Mouse (Mus musculus): ENCODE data around the gene Grb7. TPM values are rescaled to one million over a fixed set of nuclear protein-coding genes. Genes with fewer than 3 reads are reported as not detected.
A peak's percentile ranks its signal among the peaks of the same experiment; 100 is the strongest.

Grb7 gene
- polyA plus RNA-seq, 1 experiment from 2014 or later, result 0.50 TPM

GRCm38 (mm10) chr11:98426592-98426991, 19.6 kb upstream of the Grb7 start:
- Histone ChIP-seq H3K4me1 (ENCODE audit: control insufficient read depth in 2 of 2, insufficient read depth in 2 of 2, low read length in 2 of 2) (no peaks in the 10 kb centered on the region), H3K36me3 (ENCODE audit: control insufficient read depth, insufficient read depth, low read length) (peaks cover 99% of the 10 kb centered on the region), H3K9me3 (ENCODE audit: control insufficient read depth, low read length) (no peaks in the 10 kb centered on the region), H3K27ac (replicated peaks in 1 of 2; ENCODE audit: control insufficient read depth in 1 of 2, insufficient read depth in 1 of 2, low read depth in 2 of 2, low read length in 2 of 2) (no peak overlapping the region), H3K9ac (ENCODE audit: low read length) (no peak overlapping the region), H3K4me3 (ENCODE audit: control insufficient read depth in 1 of 2, insufficient read depth in 1 of 2, low read depth in 1 of 2, low read length in 2 of 2) (no peak overlapping the region), H3K27me3 (ENCODE audit: control insufficient read depth, insufficient read depth, low read length) (no peaks in the 10 kb centered on the region), H3K4me2 (ENCODE audit: low read length) (no peak overlapping the region)
- WGBS, result 92% methylated on average over 7 of the region's 7 CpGs
- ATAC-seq (ENCODE audit: insufficient number of reproducible peaks, insufficient read depth, low FRiP score, low read depth), result no peak

- no peak overlapping the region for H3K4me2 ChIP-seq (ENCODE audit: low read length)
- ATAC-seq (ENCODE audit: insufficient number of reproducible peaks, insufficient read depth, low FRiP score, low read depth), result no peak
- H3K27me3 ChIP-seq (ENCODE audit: control insufficient read depth, insufficient read depth, low read length), result no peaks in the 10 kb centered on the region
- no peaks in the 10 kb centered on the region for H3K9me3 ChIP-seq (ENCODE audit: control insufficient read depth, low read length)
- WGBS, result 84% methylated on average over 5 of the region's 5 CpGs
- no peak overlapping the region for H3K27ac ChIP-seq (replicated peaks in 1 of 2; ENCODE audit: control insufficient read depth in 1 of 2, insufficient read depth in 1 of 2, low read depth in 2 of 2, low read length in 2 of 2)
- H3K4me1 ChIP-seq (ENCODE audit: control insufficient read depth in 2 of 2, insufficient read depth in 2 of 2, low read length in 2 of 2), result no peaks in the 10 kb centered on the region
- no peak overlapping the region for H3K9ac ChIP-seq (ENCODE audit: low read length)
- peaks cover 99% of the 10 kb centered on the region for H3K36me3 ChIP-seq (ENCODE audit: control insufficient read depth, insufficient read depth, low read length)
- H3K4me3 ChIP-seq (ENCODE audit: control insufficient read depth in 1 of 2, insufficient read depth in 1 of 2, low read depth in 1 of 2, low read length in 2 of 2), result no peak overlapping the region
These were observed 17.8 kb upstream of the Grb7 start for GRCm38 (mm10) chr11:98428436-98428835.

GRCm38 (mm10) chr11:98431743-98432502, 14.3 kb upstream of the Grb7 start:
- Histone ChIP-seq H3K27ac (replicated peaks in 1 of 2; ENCODE audit: control insufficient read depth in 1 of 2, insufficient read depth in 1 of 2, low read depth in 2 of 2, low read length in 2 of 2) (no peak overlapping the region), H3K4me3 (ENCODE audit: control insufficient read depth in 1 of 2, insufficient read depth in 1 of 2, low read depth in 1 of 2, low read length in 2 of 2) (no peak overlapping the region), H3K27me3 (ENCODE audit: control insufficient read depth, insufficient read depth, low read length) (no peaks in the 10 kb centered on the region), H3K9me3 (ENCODE audit: control insufficient read depth, low read length) (no peaks in the 10 kb centered on the region), H3K4me2 (ENCODE audit: low read length) (no peak overlapping the region), H3K9ac (ENCODE audit: low read length) (no peak overlapping the region), H3K36me3 (ENCODE audit: control insufficient read depth, insufficient read depth, low read length) (peaks cover 99% of the 10 kb centered on the region), H3K4me1 (ENCODE audit: control insufficient read depth in 2 of 2, insufficient read depth in 2 of 2, low read length in 2 of 2) (no peaks in the 10 kb centered on the region)
- 82% methylated on average over 9 of the region's 9 CpGs for WGBS
- no peak for ATAC-seq (ENCODE audit: insufficient number of reproducible peaks, insufficient read depth, low FRiP score, low read depth)

- Histone ChIP-seq H3K4me1 (ENCODE audit: control insufficient read depth in 2 of 2, insufficient read depth in 2 of 2, low read length in 2 of 2) (peaks cover 0 to 7% of the 10 kb centered on the region in 2 experiments; a peak in 1 of 4 replicates), H3K9ac (ENCODE audit: low read length) (no peak overlapping the region), H3K36me3 (ENCODE audit: control insufficient read depth, insufficient read depth, low read length) (peaks cover 69% of the 10 kb centered on the region), H3K9me3 (ENCODE audit: control insufficient read depth, low read length) (no peaks in the 10 kb centered on the region), H3K27ac (replicated peaks in 1 of 2; ENCODE audit: control insufficient read depth in 1 of 2, insufficient read depth in 1 of 2, low read depth in 2 of 2, low read length in 2 of 2) (no peak overlapping the region), H3K4me2 (ENCODE audit: low read length) (no peak overlapping the region), H3K27me3 (ENCODE audit: control insufficient read depth, insufficient read depth, low read length) (no peaks in the 10 kb centered on the region), H3K4me3 (ENCODE audit: control insufficient read depth in 1 of 2, insufficient read depth in 1 of 2, low read depth in 1 of 2, low read length in 2 of 2) (no peak overlapping the region)
- no peak for ATAC-seq (ENCODE audit: insufficient number of reproducible peaks, insufficient read depth, low FRiP score, low read depth)
- WGBS, result 82% methylated on average over 9 of the region's 9 CpGs
These were observed 10.5 kb upstream of the Grb7 start for GRCm38 (mm10) chr11:98435723-98436122.

GRCm38 (mm10) chr11:98437441-98437840, 8.8 kb upstream of the Grb7 start:
- Histone ChIP-seq H3K27me3 (ENCODE audit: control insufficient read depth, insufficient read depth, low read length) (no peaks in the 10 kb centered on the region), H3K27ac (replicated peaks in 1 of 2; ENCODE audit: control insufficient read depth in 1 of 2, insufficient read depth in 1 of 2, low read depth in 2 of 2, low read length in 2 of 2) (no peak overlapping the region), H3K4me2 (ENCODE audit: low read length) (no peak overlapping the region; the same call in 1 of the 2 replicates), H3K9ac (ENCODE audit: low read length) (0 out of 2 replicates have a peak overlapping the region, but pooled peaks have one; percentile 80), H3K9me3 (ENCODE audit: control insufficient read depth, low read length) (no peaks in the 10 kb centered on the region), H3K4me3 (ENCODE audit: control insufficient read depth in 1 of 2, insufficient read depth in 1 of 2, low read depth in 1 of 2, low read length in 2 of 2) (no peak overlapping the region), H3K36me3 (ENCODE audit: control insufficient read depth, insufficient read depth, low read length) (peaks cover 52% of the 10 kb centered on the region), H3K4me1 (ENCODE audit: control insufficient read depth in 2 of 2, insufficient read depth in 2 of 2, low read length in 2 of 2) (peaks cover 0 to 7% of the 10 kb centered on the region in 2 experiments; a peak in 1 of 4 replicates)
- ATAC-seq (ENCODE audit: insufficient number of reproducible peaks, insufficient read depth, low FRiP score, low read depth), result no peak
- 75% methylated on average over 6 of the region's 6 CpGs for WGBS

GRCm38 (mm10) chr11:98438331-98439158, 7.6 kb upstream of the Grb7 start, which contains the start of gene Mien1:
Gene Mien1 (minus strand): TSS chr11:98438991.
- Histone ChIP-seq H3K27ac (replicated peaks in 1 of 2; ENCODE audit: control insufficient read depth in 1 of 2, insufficient read depth in 1 of 2, low read depth in 2 of 2, low read length in 2 of 2) (peak within 1 kb of the TSS; percentile 42 to 63; a peak in 3 of 4 replicates), H3K9me3 (ENCODE audit: control insufficient read depth, low read length) (no peaks in the 10 kb centered on the region), H3K4me1 (ENCODE audit: control insufficient read depth in 2 of 2, insufficient read depth in 2 of 2, low read length in 2 of 2) (peaks cover 0 to 7% of the 10 kb centered on the region in 2 experiments; a peak in 1 of 4 replicates), H3K4me2 (ENCODE audit: low read length) (peak within 1 kb of the TSS; percentile 90), H3K9ac (ENCODE audit: low read length) (peak within 1 kb of the TSS; percentile 80), H3K36me3 (ENCODE audit: control insufficient read depth, insufficient read depth, low read length) (peaks cover 41% of the 10 kb centered on the region), H3K27me3 (ENCODE audit: control insufficient read depth, insufficient read depth, low read length) (no peaks in the 10 kb centered on the region), H3K4me3 (ENCODE audit: control insufficient read depth in 1 of 2, insufficient read depth in 1 of 2, low read depth in 1 of 2, low read length in 2 of 2) (peak within 1 kb of the TSS; percentile 73 to 84)
- WGBS, result 2% methylated on average over 43 of the region's 43 CpGs
- ATAC-seq (ENCODE audit: insufficient number of reproducible peaks, insufficient read depth, low FRiP score, low read depth), result peak; percentile 85

- H3K4me3 ChIP-seq (ENCODE audit: control insufficient read depth in 1 of 2, insufficient read depth in 1 of 2, low read depth in 1 of 2, low read length in 2 of 2), result no peak overlapping the region
- peaks cover 9 to 23% of the 10 kb centered on the region in 2 experiments for H3K4me1 ChIP-seq (ENCODE audit: control insufficient read depth in 2 of 2, insufficient read depth in 2 of 2, low read length in 2 of 2)
- no peak for ATAC-seq (ENCODE audit: insufficient number of reproducible peaks, insufficient read depth, low FRiP score, low read depth)
- no peaks in the 10 kb centered on the region for H3K9me3 ChIP-seq (ENCODE audit: control insufficient read depth, low read length)
- H3K4me2 ChIP-seq (ENCODE audit: low read length), result no peak overlapping the region
- no peak overlapping the region for H3K27ac ChIP-seq (replicated peaks in 1 of 2; ENCODE audit: control insufficient read depth in 1 of 2, insufficient read depth in 1 of 2, low read depth in 2 of 2, low read length in 2 of 2)
- no peaks in the 10 kb centered on the region for H3K36me3 ChIP-seq (ENCODE audit: control insufficient read depth, insufficient read depth, low read length)
- 100% methylated on average over 1 of the region's 1 CpGs for WGBS
- no peak overlapping the region for H3K9ac ChIP-seq (ENCODE audit: low read length)
- no peaks in the 10 kb centered on the region for H3K27me3 ChIP-seq (ENCODE audit: control insufficient read depth, insufficient read depth, low read length)
These were observed 2.5 kb upstream of the Grb7 start for GRCm38 (mm10) chr11:98443688-98444087.

Measured in heart, embryonic 14.5 days (tissue).